Mouse (Mus musculus) C2C12 (cell line): ENCODE measurements around the gene Aldh9a1.

Experiments used
- CTCF ChIP-seq: IDR thresholded peaks from one replicate; pipeline ENCODE4 v1.5.1; 2011; ENCODE audit not compliant: control insufficient read depth, insufficient read depth, insufficient read length
- FOSL1 ChIP-seq: IDR thresholded peaks from one replicate; pipeline ENCODE4 v1.8.0; 2011; ENCODE audit warnings: mild to moderate bottlenecking, low read length; ENCODE audit not compliant: poor library complexity, insufficient read depth, severe bottlenecking
- MAX ChIP-seq: IDR thresholded peaks from one replicate; pipeline ENCODE4 v1.6.1; 2011; ENCODE audit warnings: mild to moderate bottlenecking, control low read depth
- MYOG ChIP-seq: IDR thresholded peaks from one replicate; pipeline ENCODE4 v1.6.1; 2011; ENCODE audit not compliant: control insufficient read depth, insufficient read length; ENCODE audit errors: extremely low read depth

- TF ChIP-seq MAX (no peak), CTCF (no peak), MYOG (no peak), FOSL1 (no peak)
Measured at GRCm38 (mm10) chr1:167362819-167363218, 13.0 kb downstream of the Aldh9a1 start.
